Mouse (Mus musculus) stomach, embryonic 14.5 days (tissue): ENCODE measurements around the gene Kif14. TPM values are rescaled to one million over a fixed set of nuclear protein-coding genes. Genes with fewer than 3 reads are reported as not detected.
A peak's percentile ranks its signal among the peaks of the same experiment; 100 is the strongest.
"Not testable (repeated sequence)": the region's sequence is repeated elsewhere in the genome, so short reads cannot be mapped to it uniquely, and the experiment has no call there.

Experiments used
- ATAC-seq: fragments of 200-750 bp; cut with Nextera tagmentation; 2 replicates; pipeline ENCODE4 v1.8.0; 2017; ENCODE audit warnings: low read depth, moderate TSS enrichment; ENCODE audit not compliant: insufficient number of reproducible peaks, insufficient read depth, low FRiP score
- H3K27ac ChIP-seq: fragments of 300-500 bp; sonication (generic); 2 replicates; pipeline ENCODE4 v1.5.1; 2014; ENCODE audit warnings: mild to moderate bottlenecking, low read length, moderate library complexity, mixed read lengths
- H3K27me3 ChIP-seq: fragments of 300-500 bp; sonication (generic); 2 replicates; pipeline ENCODE4 v1.6.1; 2014; ENCODE audit warnings: low read length, control low read depth, mixed read lengths; ENCODE audit not compliant: control insufficient read depth, insufficient read depth
- H3K36me3 ChIP-seq: fragments of 300-500 bp; sonication (generic); 2 replicates; pipeline ENCODE4 v1.6.1; 2014; ENCODE audit warnings: mild to moderate bottlenecking, control low read depth, low read length, moderate library complexity, mixed read lengths; ENCODE audit not compliant: control insufficient read depth, insufficient read depth
- H3K4me1 ChIP-seq: fragments of 300-500 bp; sonication (generic); 2 replicates; pipeline ENCODE4 v1.6.1; 2014; ENCODE audit warnings: low read length, control low read depth, mixed read lengths; ENCODE audit not compliant: control insufficient read depth, insufficient read depth
- H3K4me2 ChIP-seq: fragments of 300-500 bp; sonication (generic); replicated peaks from 2 replicates; pipeline ENCODE4 v1.6.1; 2014; ENCODE audit warnings: low read depth, low read length, control low read depth
- H3K4me3 ChIP-seq: fragments of 300-500 bp; sonication (generic); 2 replicates; pipeline ENCODE4 v1.5.1; 2014; ENCODE audit warnings: low read depth, low read length, control low read depth
- H3K9ac ChIP-seq: fragments of 300-500 bp; sonication (generic); replicated peaks from 2 replicates; pipeline ENCODE4 v1.6.1; 2014; ENCODE audit warnings: low read depth, mild to moderate bottlenecking, control low read depth, low read length, moderate library complexity, mixed read lengths
- H3K9me3 ChIP-seq: fragments of 300-500 bp; sonication (generic); 2 replicates; pipeline ENCODE4 v1.6.1; 2016; ENCODE audit warnings: low read depth, low read length, control low read depth; ENCODE audit not compliant: control insufficient read depth
- WGBS: fragments of 180-500 bp; shearing (Covaris S2); extraction: QIAGEN DNeasy Blood & Tissue Kit; methylation state at CpG from one replicate; pipeline ENCODE4 v1.1.7; 2014; 5-methylcytosine and 5-hydroxymethylcytosine counted together
- polyA plus RNA-seq: library from polyadenylated mRNA; unstranded; fragments of >200 nt; fragmentation: Nextera tagmentation; extraction: Ambion mirVana; gene quantifications from 2 replicates; pipeline ENCODE4 v1.2.1, GENCODE M21; 2014

Kif14 gene
- polyA plus RNA-seq, 1 experiment from 2014 or later = 13.9 TPM

GRCm38 (mm10) chr1:136506255-136506654, 40.1 kb downstream of the Kif14 start:
- WGBS = 71% methylated on average over 10 of the region's 10 CpGs
- H3K9me3 ChIP-seq, ATAC-seq, H3K36me3 ChIP-seq, H3K4me3 ChIP-seq, H3K27me3 ChIP-seq, H3K4me2 ChIP-seq, H3K4me1 ChIP-seq, H3K27ac ChIP-seq, H3K9ac ChIP-seq: not testable (repeated sequence)

- H3K9me3 ChIP-seq = no peaks in the 10 kb centered on the region
- no peak for ATAC-seq
- peaks cover 4% of the 10 kb centered on the region; the same call in 1 of the 2 replicates for H3K36me3 ChIP-seq
- no peak overlapping the region for H3K27ac ChIP-seq
- no peak overlapping the region for H3K4me3 ChIP-seq
- no peak overlapping the region for H3K9ac ChIP-seq
- no peaks in the 10 kb centered on the region for H3K4me1 ChIP-seq
- H3K27me3 ChIP-seq = no peaks in the 10 kb centered on the region
- 7% methylated on average over 6 of the region's 6 CpGs for WGBS
- no peak overlapping the region for H3K4me2 ChIP-seq
Observed at GRCm38 (mm10) chr1:136512317-136512716, 46.2 kb downstream of the Kif14 start.

GRCm38 (mm10) chr1:136513181-136513580, 47.0 kb downstream of the Kif14 start:
- Histone ChIP-seq H3K27ac (peak overlapping the region; percentile 69), H3K36me3 (0 out of 2 replicates have a peak, but pooled peaks cover 4% of the 10 kb centered on the region), H3K4me1 (no peaks in the 10 kb centered on the region), H3K9ac (no peak overlapping the region), H3K27me3 (no peaks in the 10 kb centered on the region), H3K4me2 (no peak overlapping the region), H3K9me3 (no peaks in the 10 kb centered on the region), H3K4me3 (no peak overlapping the region)
- ATAC-seq = no peak
- WGBS = 87% methylated on average over 11 of the region's 11 CpGs

- Histone ChIP-seq H3K27me3 (no peaks in the 10 kb centered on the region), H3K4me2 (no peak overlapping the region), H3K4me1 (no peaks in the 10 kb centered on the region), H3K9ac (no peak overlapping the region), H3K4me3 (no peak overlapping the region), H3K27ac (no peak overlapping the region), H3K9me3 (no peaks in the 10 kb centered on the region), H3K36me3 (peaks cover 11% of the 10 kb centered on the region; the same call in 1 of the 2 replicates)
- WGBS = 37% methylated on average over 7 of the region's 7 CpGs
- ATAC-seq = no peak
Observed at GRCm38 (mm10) chr1:136518699-136519356, 52.7 kb downstream of the Kif14 start.

GRCm38 (mm10) chr1:136521363-136521937, 55.3 kb downstream of the Kif14 start:
- no peak for ATAC-seq
- no peak overlapping the region for H3K9ac ChIP-seq
- H3K9me3 ChIP-seq = no peaks in the 10 kb centered on the region
- no peaks in the 10 kb centered on the region for H3K27me3 ChIP-seq
- no peak overlapping the region for H3K27ac ChIP-seq
- H3K4me1 ChIP-seq = no peaks in the 10 kb centered on the region
- WGBS = 69% methylated on average over 11 of the region's 11 CpGs
- no peak overlapping the region for H3K4me3 ChIP-seq
- no peak overlapping the region for H3K4me2 ChIP-seq
- H3K36me3 ChIP-seq = peaks cover 6% of the 10 kb centered on the region; the same call in 1 of the 2 replicates

- H3K4me2 ChIP-seq = no peak overlapping the region
- H3K27me3 ChIP-seq = no peaks in the 10 kb centered on the region
- no peaks in the 10 kb centered on the region for H3K9me3 ChIP-seq
- H3K27ac ChIP-seq = peak overlapping the region; percentile 21; the same call in 1 of the 2 replicates
- WGBS = 32% methylated on average over 2 of the region's 2 CpGs
- no peak for ATAC-seq
- peaks cover 9% of the 10 kb centered on the region for H3K36me3 ChIP-seq
- no peaks in the 10 kb centered on the region for H3K4me1 ChIP-seq
- H3K9ac ChIP-seq = no peak overlapping the region
- no peak overlapping the region for H3K4me3 ChIP-seq
Observed at GRCm38 (mm10) chr1:136524917-136525316, 58.8 kb downstream of the Kif14 start.

GRCm38 (mm10) chr1:136525818-136526217, 59.7 kb downstream of the Kif14 start:
- Histone ChIP-seq H3K4me1 (no peaks in the 10 kb centered on the region), H3K4me3 (no peak overlapping the region), H3K36me3 (peaks cover 9% of the 10 kb centered on the region), H3K27ac (peak overlapping the region; percentile 48; the same call in 1 of the 2 replicates), H3K9me3 (no peaks in the 10 kb centered on the region), H3K4me2 (no peak overlapping the region), H3K27me3 (no peaks in the 10 kb centered on the region), H3K9ac (no peak overlapping the region)
- ATAC-seq = no peak
- WGBS = 65% methylated on average over 6 of the region's 6 CpGs

- H3K9ac ChIP-seq = no peak overlapping the region
- 78% methylated on average over 16 of the region's 16 CpGs for WGBS
- no peak for ATAC-seq
- no peaks in the 10 kb centered on the region for H3K4me1 ChIP-seq
- H3K27ac ChIP-seq = peak overlapping the region; percentile 83
- no peaks in the 10 kb centered on the region for H3K27me3 ChIP-seq
- peaks cover 6% of the 10 kb centered on the region for H3K36me3 ChIP-seq
- H3K4me3 ChIP-seq = no peak overlapping the region
- H3K4me2 ChIP-seq = no peak overlapping the region
- no peaks in the 10 kb centered on the region for H3K9me3 ChIP-seq
Observed at GRCm38 (mm10) chr1:136527163-136527562, 61.0 kb downstream of the Kif14 start.
